Mouse (Mus musculus) duodenum, adult 2 months (tissue): Measurements from ENCODE around the gene Cyp2c29. TPM values are rescaled to one million over a fixed set of nuclear protein-coding genes. Genes with fewer than 3 reads are reported as not detected.

Source experiments
- polyA plus RNA-seq: library from polyadenylated mRNA; depleted of rRNA; stranded (reverse); fragments of >200 nt; gene quantifications from 2 replicates; pipeline ENCODE4 v1.2.3, GENCODE M21; 2012; ENCODE audit warnings: low replicate concordance; rRNA removed

The Cyp2c29 gene
- 5.5 and 12.3 TPM in 2 replicates for polyA plus RNA-seq

GRCm38 (mm10) chr19:39269105-39269504 is at the start of gene Cyp2c29:
Gene Cyp2c29, plus strand, starts transcription at chr19:39269405.

Other genes with a start within 250 kb of the Cyp2c29 start
- 105 and 142 TPM in 2 replicates for gene Cyp2c65, start 208.4 kb upstream of the Cyp2c29 start, polyA plus RNA-seq
- gene Cyp2c66, start 155.5 kb upstream of the Cyp2c29 start, polyA plus RNA-seq: 48.3 and 113 TPM in 2 replicates
- 0.11 and 0.13 TPM in 2 replicates for gene Cyp2c38, start 193.7 kb downstream of the Cyp2c29 start, polyA plus RNA-seq
- gene Cyp2c39, start 241.5 kb downstream of the Cyp2c29 start, polyA plus RNA-seq: not detected in 2 replicates